In the genomic region with DNA sequence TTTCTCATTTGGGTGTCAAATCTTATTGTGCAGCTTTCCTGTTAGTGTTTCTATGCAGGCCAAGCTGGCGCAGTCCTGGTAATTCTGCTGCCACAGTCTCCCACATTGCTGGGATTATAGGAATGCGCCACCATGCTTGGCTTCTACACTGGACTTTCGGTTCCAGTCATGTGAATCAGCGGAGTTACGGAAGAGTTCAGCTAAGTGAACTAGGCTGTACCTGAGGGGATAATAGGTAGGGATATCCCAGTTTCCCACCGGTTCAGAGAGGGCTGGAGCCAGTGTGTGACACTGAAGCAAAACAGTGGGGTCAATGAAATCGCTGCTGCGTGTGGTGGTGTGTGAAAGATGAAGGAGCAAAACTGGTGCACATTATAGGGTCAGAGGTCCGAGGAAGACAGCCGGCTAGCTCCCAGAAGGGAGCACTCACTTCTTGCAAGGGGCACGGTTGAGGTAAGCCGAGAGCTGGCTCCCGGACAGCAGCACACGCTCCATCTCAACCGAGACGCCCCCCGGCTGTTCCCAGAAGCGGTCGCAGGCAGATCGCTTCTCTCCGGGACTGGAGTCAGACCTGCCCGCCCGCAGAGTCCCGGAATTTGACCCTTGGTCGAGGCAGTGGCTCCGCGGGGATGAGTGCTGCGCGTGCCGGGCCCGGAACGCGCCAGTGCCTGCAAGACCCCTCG, we compare ENCODE assay signal across 9 mouse cellular contexts. TPM values are rescaled to one million over a fixed set of nuclear protein-coding genes. Genes with fewer than 3 reads are reported as not detected.
DNase-seq lines count a peak whose midpoint lies in the region; ATAC-seq and TF ChIP-seq lines count a peak whose summit lies in the region.
"Had no signal": no experiment of that assay in that cellular context is flagged by ENCODE, and none has a peak within 500 bp of the region (broad histone marks: within the 10 kb centered on the region; RNA-seq: fewer than 3 reads in every experiment).

No protein-coding gene starts in this region.

- no peak for TF ChIP-seq CTCF in heart, adult 2 months (IDR thresholded peaks at IDR 0.05)
- TF ChIP-seq CTCF in liver, embryonic 14.5 days (IDR thresholded peaks at IDR 0.05; ENCODE audit: low read depth) = peak; percentile 15; the same call in 1 of the 2 replicates

- peak overlapping the region; percentile 79 for H3K27ac ChIP-seq in heart, adult 2 months
- peak overlapping the region; percentile 95 for H3K27ac ChIP-seq in hindbrain, embryonic 16.5 days (ENCODE audit: low read depth, low read length)
- H3K27ac ChIP-seq in liver, embryonic 14.5 days = no peak overlapping the region; the same call in 1 of the 2 replicates

- peak overlapping the region; percentile 86 for H3K4me2 ChIP-seq in hindbrain, embryonic 16.5 days (ENCODE audit: low read length)
- peak overlapping the region; percentile 76 for H3K4me2 ChIP-seq in liver, embryonic 14.5 days (ENCODE audit: low read depth)

- no peak for TF ChIP-seq POLR2A in heart, adult 2 months (IDR thresholded peaks at IDR 0.05; ENCODE audit: insufficient read depth, low read depth, low read length)

- H3K36me3 ChIP-seq in heart, adult 2 months (ENCODE audit: control insufficient read depth, insufficient read depth, low read length) = no peaks in the 10 kb centered on the region
- peaks cover under 1% of the 10 kb centered on the region; the same call in 1 of the 2 replicates for H3K36me3 ChIP-seq in hindbrain, embryonic 16.5 days (ENCODE audit: control insufficient read depth, insufficient read depth, low read length)
- H3K36me3 ChIP-seq in liver, embryonic 14.5 days (replicated peaks; ENCODE audit: control insufficient read depth, insufficient read depth, low read depth) = no peaks in the 10 kb centered on the region

- peak; percentile 4 for ATAC-seq in activated CD4-positive, CD25-positive, alpha-beta regulatory T cell, adult 4 months
- no peak; the same call in 1 of the 2 replicates for ATAC-seq in hindbrain, embryonic 16.5 days
- ATAC-seq in liver, embryonic 14.5 days (ENCODE audit: insufficient read depth) = peak; percentile 38

- H3K27me3 ChIP-seq in heart, adult 2 months (ENCODE audit: control insufficient read depth, insufficient read depth, low read length) = no peaks in the 10 kb centered on the region
- H3K27me3 ChIP-seq in hindbrain, embryonic 16.5 days (replicated peaks; ENCODE audit: control insufficient read depth, insufficient read depth, low read length) = 0 out of 2 replicates have a peak, but pooled peaks cover 3% of the 10 kb centered on the region
- no peaks in the 10 kb centered on the region for H3K27me3 ChIP-seq in liver, embryonic 14.5 days (ENCODE audit: control insufficient read depth, insufficient read depth, low read length)

- WGBS in heart, adult 2 months = 6% methylated on average over 34 of the region's 34 CpGs
- 4% methylated on average over 34 of the region's 34 CpGs for WGBS in hindbrain, embryonic 16.5 days
- WGBS in liver, embryonic 14.5 days (ENCODE audit: insufficient replicate concordance) = 9% methylated on average over 34 of the region's 34 CpGs

- H3K79me2 ChIP-seq in heart, adult 2 months (replicated peaks; ENCODE audit: control insufficient read depth, insufficient read depth, low read length) = no peaks in the 10 kb centered on the region

- no peaks in the 10 kb centered on the region for H3K4me1 ChIP-seq in heart, adult 2 months (ENCODE audit: control insufficient read depth, insufficient read depth, low read length)
- peaks cover 14% of the 10 kb centered on the region for H3K4me1 ChIP-seq in hindbrain, embryonic 16.5 days (ENCODE audit: control insufficient read depth, insufficient read depth, low read depth, low read length)
- peaks cover 3 to 11% of the 10 kb centered on the region in 2 experiments for H3K4me1 ChIP-seq in liver, embryonic 14.5 days (replicated peaks; ENCODE audit: control insufficient read depth in 2 of 2, insufficient read depth in 2 of 2, low read length in 1 of 2)

- 0 out of 2 replicates have a peak, but pooled peaks have one; percentile 36 for TF ChIP-seq EP300 in heart, adult 2 months (IDR thresholded peaks at IDR 0.05; ENCODE audit: insufficient read depth, low read depth, low read length)
- TF ChIP-seq EP300 in liver, embryonic 14.5 days (IDR thresholded peaks at IDR 0.05; ENCODE audit: low read depth) = no peak

- no peaks in the 10 kb centered on the region for H3K9me3 ChIP-seq in hindbrain, embryonic 16.5 days (ENCODE audit: control insufficient read depth, low read length)
- no peaks in the 10 kb centered on the region for H3K9me3 ChIP-seq in liver, embryonic 14.5 days (ENCODE audit: control insufficient read depth, low read length)

- no peak for DNase-seq in heart, adult 2 months
- DNase-seq in heart, postnatal 25 days (ENCODE audit: low spot score) = no peak
- DNase-seq in liver, embryonic 14.5 days (ENCODE audit: low read depth in 3 of 3, low spot score in 3 of 3) = no peak
- no peak for DNase-seq in frontal cortex, postnatal 14 days (ENCODE audit: low spot score in 2 of 2)
- no peak for DNase-seq in layer of hippocampus, adult 11-12 months (ENCODE audit: low spot score)
- DNase-seq in natural killer cell, adult 2 months (ENCODE audit: low spot score in 2 of 2) = no peak

- peak overlapping the region; percentile 92 for H3K4me3 ChIP-seq in heart, adult 2 months
- peak overlapping the region; percentile 88 for H3K4me3 ChIP-seq in hindbrain, embryonic 16.5 days (ENCODE audit: low read length)
- H3K4me3 ChIP-seq in liver, embryonic 14.5 days (ENCODE audit: insufficient read depth in 1 of 2, low read depth in 2 of 2, low read length in 2 of 2) = peak overlapping the region; percentile 73 to 78

- intact Hi-C loops in heart, adult 2 months (cut with DNase I) = loop anchor here (2.0 to 5.0 kb wide), 3 partner anchors 25 to 93 kb away; partner anchors contain the start of genes Creb3, Gba2, Npr2 and Rgp1
- intact Hi-C loops in heart, postnatal 25 days (cut with DNase I) = loop anchor here (2.0 kb wide), 1 partner anchor 23 kb away; no protein-coding TSS in a partner anchor

- peak overlapping the region; percentile 89 for H3K9ac ChIP-seq in heart, adult 2 months (ENCODE audit: low read depth, low read length)
- peak overlapping the region; percentile 97 for H3K9ac ChIP-seq in hindbrain, embryonic 16.5 days (ENCODE audit: low read depth, low read length)
- peak overlapping the region; percentile 77 for H3K9ac ChIP-seq in liver, embryonic 14.5 days (replicated peaks)

RNA-seq across cellular contexts. Expression of gene Hint2, which starts 0.5 kb away (rescaled TPM):
- total RNA-seq in heart, adult 2 months (2021) = 100 to 1,000 TPM; 143 to 155 TPM
- polyA plus RNA-seq in heart, adult 2 months (2012; rRNA removed) = 165 and 201 TPM in 2 replicates
- total RNA-seq in heart, postnatal 25 days (2021) = 100 to 1,000 TPM; 138 to 147 TPM
- 10 to 100 TPM; 41.0 to 42.7 TPM for polyA plus RNA-seq in activated CD4-positive, CD25-positive, alpha-beta regulatory T cell, adult 4 months (2017; shearing (Covaris generic))
- 68.7 and 77.8 TPM in 2 replicates for polyA plus RNA-seq in hindbrain, embryonic 16.5 days (2015; fragmentation: Nextera tagmentation; extraction: Ambion mirVana)
- 29.1 and 29.2 TPM in 2 replicates for polyA plus RNA-seq in liver, embryonic 14.5 days (2012; rRNA removed)
- 76.8 and 77.6 TPM in 2 replicates for polyA plus RNA-seq in liver, embryonic 14.5 days (2014; fragmentation: Nextera tagmentation; extraction: Ambion mirVana)

RNA-seq across cellular contexts. Expression of gene Spag8, which starts 2.4 kb away (rescaled TPM):
- total RNA-seq in heart, adult 2 months (2021) = under 1 TPM in 1 of 2 experiments, not detected in 1; 0.29 TPM
- 0.44 and 2.0 TPM in 2 replicates for polyA plus RNA-seq in heart, adult 2 months (2012; rRNA removed)
- under 1 TPM; 0.21 to 0.31 TPM for total RNA-seq in heart, postnatal 25 days (2021)
- not detected for polyA plus RNA-seq in activated CD4-positive, CD25-positive, alpha-beta regulatory T cell, adult 4 months (2017; shearing (Covaris generic))
- 9.3 and 10.3 TPM in 2 replicates for polyA plus RNA-seq in hindbrain, embryonic 16.5 days (2015; fragmentation: Nextera tagmentation; extraction: Ambion mirVana)
- 0.16 and 0.31 TPM in 2 replicates for polyA plus RNA-seq in liver, embryonic 14.5 days (2012; rRNA removed)
- polyA plus RNA-seq in liver, embryonic 14.5 days (2014; fragmentation: Nextera tagmentation; extraction: Ambion mirVana) = 0.24 TPM in 1 of 2 replicates, not detected in the other
- total RNA-seq: hematopoietic stem cell, adult 5-6 weeks had no signal

RNA-seq across cellular contexts. Expression of gene Tmem8b, which starts 13.0 kb away (rescaled TPM):
- total RNA-seq in heart, adult 2 months (2021) = 10 to 100 TPM; 17.9 to 18.2 TPM
- 21.1 and 22.2 TPM in 2 replicates for polyA plus RNA-seq in heart, adult 2 months (2012; rRNA removed)
- total RNA-seq in heart, postnatal 25 days (2021) = 10 to 100 TPM; 15.8 to 16.9 TPM
- polyA plus RNA-seq in activated CD4-positive, CD25-positive, alpha-beta regulatory T cell, adult 4 months (2017; shearing (Covaris generic)) = under 1 TPM; 0.38 to 0.90 TPM
- 12.0 and 13.9 TPM in 2 replicates for polyA plus RNA-seq in hindbrain, embryonic 16.5 days (2015; fragmentation: Nextera tagmentation; extraction: Ambion mirVana)
- polyA plus RNA-seq in liver, embryonic 14.5 days (2012; rRNA removed) = 0.22 and 0.37 TPM in 2 replicates
- polyA plus RNA-seq in liver, embryonic 14.5 days (2014; fragmentation: Nextera tagmentation; extraction: Ambion mirVana) = 0.05 and 0.11 TPM in 2 replicates

RNA-seq across cellular contexts. Expression of gene Fam221b, which starts 13.1 kb away (rescaled TPM):
- total RNA-seq in heart, adult 2 months (2021) = under 1 TPM; 0.16 to 0.43 TPM
- 0.18 and 0.35 TPM in 2 replicates for polyA plus RNA-seq in heart, adult 2 months (2012; rRNA removed)
- under 1 TPM; 0.20 to 0.26 TPM for total RNA-seq in heart, postnatal 25 days (2021)
- polyA plus RNA-seq in activated CD4-positive, CD25-positive, alpha-beta regulatory T cell, adult 4 months (2017; shearing (Covaris generic)) = 1 to 10 TPM; 3.2 to 4.4 TPM
- polyA plus RNA-seq in hindbrain, embryonic 16.5 days (2015; fragmentation: Nextera tagmentation; extraction: Ambion mirVana) = 1.5 and 2.0 TPM in 2 replicates
- polyA plus RNA-seq in liver, embryonic 14.5 days (2012; rRNA removed) = 0.01 and 0.02 TPM in 2 replicates
- 1.7 TPM in 2 replicates for polyA plus RNA-seq in liver, embryonic 14.5 days (2014; fragmentation: Nextera tagmentation; extraction: Ambion mirVana)

RNA-seq across cellular contexts. Expression of gene Npr2, which starts 24.1 kb away (rescaled TPM):
- 10 to 100 TPM; 35.9 to 43.4 TPM for total RNA-seq in heart, adult 2 months (2021)
- 57.0 and 63.0 TPM in 2 replicates for polyA plus RNA-seq in heart, adult 2 months (2012; rRNA removed)
- 10 to 100 TPM; 35.9 to 42.4 TPM for total RNA-seq in heart, postnatal 25 days (2021)
- not detected for polyA plus RNA-seq in activated CD4-positive, CD25-positive, alpha-beta regulatory T cell, adult 4 months (2017; shearing (Covaris generic))
- polyA plus RNA-seq in hindbrain, embryonic 16.5 days (2015; fragmentation: Nextera tagmentation; extraction: Ambion mirVana) = 10.8 and 12.6 TPM in 2 replicates
- polyA plus RNA-seq in liver, embryonic 14.5 days (2012; rRNA removed) = 1.7 and 1.8 TPM in 2 replicates
- polyA plus RNA-seq in liver, embryonic 14.5 days (2014; fragmentation: Nextera tagmentation; extraction: Ambion mirVana) = 0.72 and 0.80 TPM in 2 replicates
